Mouse (Mus musculus) Patski (cell line): ENCODE data around the gene Tfg. TPM values are rescaled to one million over a fixed set of nuclear protein-coding genes. Genes with fewer than 3 reads are reported as not detected.

ENCODE experiments used
- ATAC-seq: fragments of 100-300 bp; one replicate; pipeline ENCODE4 v1.8.0; 2021
- CTCF ChIA-PET: fragments of 350-600 bp; sonication (Branson Sonifier 250); formaldehyde crosslinking; loops from one replicate; lab custom pipeline; 2022; ENCODE audit warnings: inconsistent platforms; lab: Charles Lee
- POLR2A ChIA-PET: fragments of 350-600 bp; sonication (Branson Sonifier 250); formaldehyde crosslinking; loops from one replicate; lab custom pipeline; 2022; ENCODE audit warnings: antibody characterized with exemption, inconsistent platforms; lab: Charles Lee
- DNase-seq: peaks from one replicate; pipeline ENCODE4 v3.0.0-alpha.2; 2011; ENCODE audit warnings: low read depth, low spot score
- H3K27me3 ChIP-seq: fragments of 371-371 bp; one replicate; pipeline ENCODE4 v1.5.1; 2021
- CTCF ChIP-seq: fragments of 100-300 bp; IDR thresholded peaks from one replicate; pipeline ENCODE4 v1.5.1; 2021
- in situ Hi-C: fragments of 300-500 bp; cut with MboI; formaldehyde crosslinking; loops from 3 replicates; pipeline ENCODE4 v1.11.1; 2018; ENCODE audit warnings: low pct_unique_long_range_greater_than_20kb, mixed read lengths
- polyA plus RNA-seq: library from polyadenylated mRNA; unstranded; gene quantifications from one replicate; pipeline ENCODE4 v1.2.3, GENCODE M21; 2021

The Tfg gene
- polyA plus RNA-seq, 1 experiment from 2014 or later = 104 TPM

DNA sequence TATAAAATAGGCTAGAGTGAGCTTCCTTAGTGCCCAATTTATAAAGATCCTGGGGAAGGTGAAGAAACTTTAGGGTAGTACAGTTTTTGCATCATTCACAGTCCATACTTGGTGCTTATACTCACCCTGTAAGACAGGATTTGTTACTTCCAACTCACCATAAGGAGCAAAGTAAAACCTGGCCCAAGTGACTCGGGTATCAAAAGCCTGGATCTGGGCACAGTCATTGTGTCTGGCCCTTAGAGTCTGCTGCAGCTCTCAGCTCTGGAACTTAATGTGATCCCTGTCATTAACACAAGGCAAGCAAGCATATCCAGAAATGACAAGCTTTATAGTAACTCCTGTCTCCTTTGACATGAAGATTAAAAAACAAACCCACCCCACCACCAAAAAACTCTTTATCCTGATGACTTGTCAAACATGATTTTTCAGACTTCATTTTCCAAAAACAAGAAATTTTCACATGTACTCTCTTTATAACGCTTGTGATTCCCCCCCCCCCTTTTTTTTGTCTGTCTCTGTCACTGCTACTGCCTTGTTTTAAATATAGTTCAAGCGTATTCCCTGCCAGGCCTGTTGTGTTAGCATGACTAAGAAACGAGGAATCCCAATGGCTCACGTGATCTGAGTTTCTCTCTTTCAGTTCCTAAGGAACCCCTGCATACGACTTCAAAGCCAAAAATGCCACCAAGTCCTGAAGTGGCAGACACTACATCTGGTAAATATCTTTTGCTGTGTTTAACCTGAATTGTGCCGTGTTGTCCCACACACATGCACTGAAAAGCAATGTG is 70.7 kb downstream of the Tfg start:
- H3K27me3 ChIP-seq = no peaks in the 10 kb centered on the region
- ChIA-PET CTCF (no interaction called here), POLR2A (no interaction called here)
- DNase-seq (no peak), ATAC-seq (no peak)
- in situ Hi-C loops = no loop called here
- no peak for TF ChIP-seq CTCF

DNA sequence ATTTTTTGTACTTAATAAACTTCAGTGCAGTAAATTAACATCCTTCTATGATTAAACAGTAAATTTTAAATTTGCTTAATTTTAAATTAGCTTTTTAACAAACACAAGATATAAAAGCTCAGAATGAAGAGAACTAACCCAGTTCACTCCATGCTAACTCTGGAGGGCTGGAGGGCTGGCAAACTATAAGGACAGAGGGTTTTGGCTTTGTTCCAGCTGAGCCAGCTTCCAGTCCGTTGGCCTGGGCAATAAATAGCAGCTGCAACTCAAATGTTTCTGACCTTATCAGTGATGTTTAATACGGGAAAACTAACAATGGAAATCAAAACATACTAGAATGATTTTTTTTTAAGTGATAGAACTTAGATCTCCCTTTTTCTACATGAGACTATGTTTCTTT is 72.0 kb downstream of the Tfg start:
- in situ Hi-C loops = no loop called here
- H3K27me3 ChIP-seq = no peaks in the 10 kb centered on the region
- ChIA-PET POLR2A (no interaction called here), CTCF (no interaction called here)
- no peak for TF ChIP-seq CTCF
- no peak for ATAC-seq
- no peak for DNase-seq

Other genes starting within 250 kb of the Tfg start
- gene Abi3bp, start 239.6 kb downstream of the Tfg start, polyA plus RNA-seq = 21.2 TPM
- gene Adgrg7, start 78.4 kb upstream of the Tfg start, polyA plus RNA-seq = not detected
- not detected for gene Tmem45a, start 168.7 kb upstream of the Tfg start, polyA plus RNA-seq
- gene Lnp1, start 210.6 kb upstream of the Tfg start, polyA plus RNA-seq = not detected